Mouse (Mus musculus) MEL (cell line): ENCODE measurements around the gene Axin2.

Experiments used
- BHLHE40 ChIP-seq: IDR thresholded peaks from 2 replicates; pipeline ENCODE4 v1.6.1; 2012; ENCODE audit warnings: low read depth, mild to moderate bottlenecking, inconsistent platforms, low read length, improper control_type of control experiment, borderline replicate concordance
- CTCF ChIP-seq, 3 experiments: IDR thresholded peaks in 2 of 3; conservative IDR thresholded peaks in 1 of 3; 2 replicates each; pipeline ENCODE4 v1.5.1; 2011 to 2012; ENCODE audit warnings: low read length in 3 of 3, low read depth in 2 of 3, mild to moderate bottlenecking in 2 of 3, improper control_type of control experiment in 1 of 3, inconsistent platforms in 1 of 3, mixed read lengths in 1 of 3, moderate library complexity in 1 of 3; ENCODE audit not compliant: control insufficient read depth in 1 of 3, insufficient read depth in 1 of 3, poor library complexity in 1 of 3, severe bottlenecking in 1 of 3
- EP300 ChIP-seq, 2 experiments: IDR thresholded peaks; 2 replicates each; pipeline ENCODE4 v1.6.1; 2011; ENCODE audit warnings: improper control_type of control experiment in 2 of 2, low read length in 2 of 2, low read depth in 1 of 2, mild to moderate bottlenecking in 1 of 2
- GATA1 ChIP-seq: IDR thresholded peaks from 2 replicates; pipeline ENCODE4 v1.6.1; 2011; ENCODE audit warnings: low read depth, low read length, improper control_type of control experiment
- MAX ChIP-seq: IDR thresholded peaks from 2 replicates; pipeline ENCODE4 v1.6.1; 2011; ENCODE audit warnings: low read length, improper control_type of control experiment
- MEF2A ChIP-seq: IDR thresholded peaks from 2 replicates; pipeline ENCODE4 v1.6.1; 2014; ENCODE audit warnings: low read depth, mild to moderate bottlenecking, inconsistent platforms, low read length, improper control_type of control experiment; ENCODE audit not compliant: poor library complexity, insufficient replicate concordance, severe bottlenecking; ENCODE audit errors: extremely low read depth
- MYB ChIP-seq: IDR thresholded peaks from 2 replicates; pipeline ENCODE4 v1.6.1; 2011; ENCODE audit warnings: mild to moderate bottlenecking, low read depth, low read length, improper control_type of control experiment
- POLR2AphosphoS2 ChIP-seq: IDR thresholded peaks from 2 replicates; pipeline ENCODE4 v1.6.1; 2011; ENCODE audit warnings: low read length, improper control_type of control experiment
- POLR2AphosphoS5 ChIP-seq: IDR thresholded peaks from 2 replicates; pipeline ENCODE4 v1.6.1; 2012; ENCODE audit warnings: low read depth, borderline replicate concordance, mild to moderate bottlenecking, inconsistent platforms, low read length, moderate library complexity, mixed read lengths
- RAD21 ChIP-seq: IDR thresholded peaks from 2 replicates; pipeline ENCODE4 v1.6.1; 2011; ENCODE audit warnings: mild to moderate bottlenecking, low read depth, low read length, improper control_type of control experiment
- SIN3A ChIP-seq: IDR thresholded peaks from 2 replicates; pipeline ENCODE4 v1.6.1; 2012; ENCODE audit warnings: low read length, improper control_type of control experiment, inconsistent platforms
- TAL1 ChIP-seq: IDR thresholded peaks from 2 replicates; pipeline ENCODE4 v1.6.1; 2012; ENCODE audit warnings: mild to moderate bottlenecking, inconsistent platforms, low read length, moderate library complexity, mixed read lengths
- TBP ChIP-seq: IDR thresholded peaks from 2 replicates; pipeline ENCODE4 v1.8.0; 2011; ENCODE audit warnings: low read depth, low read length, improper control_type of control experiment
- ZMIZ1 ChIP-seq: IDR thresholded peaks from 2 replicates; pipeline ENCODE4 v1.6.1; 2012; ENCODE audit warnings: low read depth, mild to moderate bottlenecking, inconsistent platforms, low read length, improper control_type of control experiment, moderate library complexity

- no peak for TF ChIP-seq CTCF (IDR thresholded peaks at IDR 0.05 in 2 of 3, conservative IDR thresholded peaks at IDR 0.05 in 1 of 3; ENCODE audit: control insufficient read depth in 1 of 3, insufficient read depth in 1 of 3, low read depth in 2 of 3, low read length in 3 of 3, poor library complexity in 1 of 3, severe bottlenecking in 1 of 3)
- no peak for TF ChIP-seq MEF2A
- TF ChIP-seq BHLHE40, result no peak
- TF ChIP-seq TAL1, result no peak
- TF ChIP-seq SIN3A, result no peak
- TF ChIP-seq TBP, result no peak
- no peak for TF ChIP-seq RAD21
- TF ChIP-seq MAX, result no peak
- no peak for TF ChIP-seq POLR2AphosphoS2
- TF ChIP-seq POLR2AphosphoS5, result no peak
- TF ChIP-seq MYB, result no peak
- TF ChIP-seq GATA1, result no peak
- TF ChIP-seq EP300 (IDR thresholded peaks at IDR 0.05; ENCODE audit: low read depth in 1 of 2, low read length in 2 of 2), result no peak
- no peak for TF ChIP-seq ZMIZ1
These were observed 69.8 kb downstream of the Axin2 start for GRCm38 (mm10) chr11:108989940-108990339.
